Mouse (Mus musculus): Measurements from ENCODE around the gene Frk. TPM values are rescaled to one million over a fixed set of nuclear protein-coding genes. Genes with fewer than 3 reads are reported as not detected.
A peak's percentile ranks its signal among the peaks of the same experiment; 100 is the strongest.
"Not testable (repeated sequence)": the region's sequence is repeated elsewhere in the genome, so short reads cannot be mapped to it uniquely, and the experiment has no call there.

The Frk gene
- total RNA-seq (2021), result 1 to 10 TPM in 1 of 2 experiments, under 1 TPM in 1; 0.69 to 1.1 TPM
- long read RNA-seq, experiment 1, result 0 reads
- long read RNA-seq, experiment 2, result 0 reads

DNA sequence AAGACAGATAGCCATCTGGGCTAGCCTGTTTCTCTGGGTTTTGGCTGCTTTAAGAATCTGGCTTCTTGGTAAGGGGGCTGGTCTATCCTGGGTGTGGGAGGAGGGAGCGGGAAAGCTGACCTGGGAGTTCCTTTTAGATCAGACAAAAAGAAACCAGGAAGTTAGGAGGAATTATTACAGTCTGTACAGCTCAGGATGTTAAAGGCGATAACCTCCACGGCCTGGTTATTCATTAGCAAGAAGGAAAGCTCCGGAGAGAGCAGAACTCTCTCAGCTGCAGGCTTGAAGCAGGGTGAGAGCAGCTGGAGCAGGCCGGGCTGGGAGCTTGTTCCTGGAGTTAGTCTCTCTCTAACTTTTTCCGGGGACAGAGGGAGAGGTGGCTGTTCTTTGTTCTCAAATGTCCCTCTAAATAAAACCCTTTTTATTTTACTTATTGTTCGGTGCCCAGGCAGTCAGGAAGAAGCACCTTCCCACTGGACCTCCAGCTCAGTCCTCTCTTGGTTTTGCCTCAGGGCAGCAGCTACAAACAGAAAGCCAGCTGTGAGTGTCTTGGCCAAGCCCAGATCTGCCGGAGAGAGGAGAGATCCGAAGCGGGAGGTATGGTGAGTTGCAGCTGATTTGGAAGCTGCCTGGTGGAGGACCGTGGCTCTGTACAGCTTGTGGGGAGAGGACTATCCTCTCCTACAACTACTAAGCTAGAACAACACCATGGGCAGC, at the start of gene Frk:
Frk (plus strand) TSS at position 103 of the 717 bp plus-strand sequence.
- DNase-seq, result no peak

DNA sequence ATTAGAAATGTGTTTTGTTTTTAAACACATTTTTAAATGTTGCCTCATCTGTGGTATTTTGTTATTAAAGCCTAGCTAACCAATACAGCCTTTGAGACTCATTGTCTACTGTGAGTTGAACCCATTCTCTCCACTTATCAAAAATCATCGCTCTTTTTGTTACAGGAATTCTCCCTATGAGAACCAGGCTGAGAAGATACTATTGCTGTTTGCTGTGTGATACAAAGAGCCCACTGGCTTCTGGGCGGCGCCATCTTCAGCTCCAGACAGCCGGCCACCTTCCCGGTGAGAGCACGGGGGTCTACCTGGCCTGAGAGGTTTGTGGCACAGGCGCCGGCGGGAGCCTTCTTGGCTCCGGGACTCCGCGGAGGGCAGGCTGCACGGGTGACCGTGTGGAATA, 49.0 kb upstream of the Frk start:
- DNase-seq; intact Hi-C loops (cut with DNase I): not testable (repeated sequence)

More for the DNA sequence above, at the start of gene Frk:
- intact Hi-C loops (cut with DNase I), result no loop called here

DNA sequence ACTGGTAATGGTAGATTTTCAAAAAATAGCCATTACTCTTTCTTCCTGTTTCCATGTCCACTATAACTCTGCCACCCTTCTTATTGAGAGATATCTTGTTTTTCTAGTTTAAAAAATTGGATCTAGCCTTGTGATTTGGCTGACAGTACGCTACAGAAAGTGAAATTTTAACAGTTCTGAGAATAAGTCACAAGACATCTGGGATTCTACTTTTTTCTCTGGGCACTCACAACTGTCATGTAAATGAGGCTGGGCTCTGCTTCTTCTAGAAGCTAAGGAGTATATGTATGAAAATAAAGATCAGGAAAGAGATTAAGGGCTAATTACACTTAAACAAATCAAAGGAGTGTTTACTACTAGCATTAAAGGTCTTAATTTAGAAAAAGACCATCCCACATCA, 33.7 kb upstream of the Frk start:
- intact Hi-C loops (cut with DNase I), result no loop called here
- no peak for DNase-seq

DNA sequence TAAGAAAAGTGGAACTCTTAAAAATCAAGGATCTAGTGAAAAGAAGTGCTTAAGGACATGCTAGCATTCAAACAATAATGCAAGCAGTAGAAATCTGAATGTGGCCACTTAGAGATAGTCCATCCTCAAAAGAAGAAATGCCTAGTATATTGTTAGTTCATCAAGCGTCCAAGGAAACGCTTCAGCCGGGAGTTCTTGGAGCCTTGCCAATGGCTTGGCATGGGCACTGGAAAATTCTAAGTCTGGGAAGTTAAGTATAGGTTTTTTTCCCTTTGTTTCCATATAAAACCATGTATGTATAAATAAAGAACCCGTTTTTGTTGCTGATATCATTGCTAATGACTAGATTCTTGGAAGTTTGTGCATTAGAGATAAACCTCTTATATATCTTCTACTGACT, 21.7 kb upstream of the Frk start:
- no peak for DNase-seq

DNA sequence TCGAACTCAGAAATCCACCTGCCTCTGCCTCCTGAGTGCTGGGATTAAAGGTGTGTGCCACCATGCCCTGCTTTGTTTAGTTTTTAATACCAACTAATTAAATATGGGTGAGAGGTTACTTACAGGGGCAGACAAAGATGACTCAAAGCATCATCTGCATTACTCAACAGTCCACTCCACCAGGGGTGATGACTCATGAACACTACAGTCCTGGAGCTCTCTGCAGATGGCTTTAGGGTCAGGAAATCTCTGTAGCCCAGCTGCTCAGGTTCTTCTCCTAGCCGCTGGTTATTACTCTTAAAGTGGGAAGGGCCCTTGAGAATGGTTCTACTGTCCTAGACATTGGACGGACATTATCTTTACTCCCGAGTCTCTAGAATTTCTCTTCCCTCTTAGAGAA, 18.9 kb upstream of the Frk start:
- intact Hi-C loops (cut with DNase I), result no loop called here
- no peak for DNase-seq

More for the DNA sequence above, 21.7 kb upstream of the Frk start:
- intact Hi-C loops (cut with DNase I), result no loop called here

DNA sequence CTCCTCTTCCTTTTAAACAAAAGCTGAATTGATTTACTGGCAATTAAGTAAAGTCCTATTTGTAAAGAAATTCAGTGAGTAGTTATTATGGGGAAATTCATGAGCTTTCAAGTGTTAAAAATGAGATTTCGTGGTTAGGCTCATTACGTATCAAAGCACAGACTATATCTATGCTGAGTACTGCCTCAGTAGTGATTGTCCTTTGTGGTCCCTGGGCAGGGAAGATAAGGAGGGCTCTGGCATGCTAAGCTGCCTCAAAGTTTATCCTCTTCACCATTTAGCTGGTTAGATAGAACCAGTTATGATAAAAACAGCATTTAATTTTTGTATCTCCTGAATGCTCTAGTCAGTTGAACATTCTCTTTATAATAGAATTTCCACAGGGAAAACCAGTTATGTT, 14.2 kb upstream of the Frk start:
- DNase-seq, result no peak
- intact Hi-C loops (cut with DNase I), result no loop called here

DNA sequence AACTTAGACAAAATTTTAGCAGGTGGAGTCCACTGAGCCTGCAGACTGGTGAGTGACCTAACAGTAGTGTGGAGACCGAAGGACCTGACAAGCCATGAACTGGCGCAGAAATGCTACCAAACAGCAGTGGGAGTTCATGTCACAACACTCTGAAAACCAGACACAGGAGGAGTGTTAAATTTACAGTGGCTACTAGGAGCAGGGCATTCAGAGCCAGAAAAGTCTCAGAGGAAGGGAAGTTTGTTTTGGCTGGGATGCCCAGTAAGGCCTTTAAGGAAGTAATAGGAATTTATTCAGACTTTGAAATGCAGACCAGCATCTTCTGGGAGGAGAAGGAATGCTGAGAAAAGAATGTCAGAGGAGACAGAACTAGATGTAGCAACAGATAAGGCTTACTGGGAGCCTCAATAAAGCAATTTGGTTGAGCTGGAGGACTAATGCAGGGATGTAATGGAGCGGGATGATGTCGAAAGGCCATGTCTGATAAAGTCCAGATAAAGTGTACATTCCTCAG, 3.2 kb upstream of the Frk start:
- no peak for DNase-seq
- intact Hi-C loops (cut with DNase I), result no loop called here

DNA sequence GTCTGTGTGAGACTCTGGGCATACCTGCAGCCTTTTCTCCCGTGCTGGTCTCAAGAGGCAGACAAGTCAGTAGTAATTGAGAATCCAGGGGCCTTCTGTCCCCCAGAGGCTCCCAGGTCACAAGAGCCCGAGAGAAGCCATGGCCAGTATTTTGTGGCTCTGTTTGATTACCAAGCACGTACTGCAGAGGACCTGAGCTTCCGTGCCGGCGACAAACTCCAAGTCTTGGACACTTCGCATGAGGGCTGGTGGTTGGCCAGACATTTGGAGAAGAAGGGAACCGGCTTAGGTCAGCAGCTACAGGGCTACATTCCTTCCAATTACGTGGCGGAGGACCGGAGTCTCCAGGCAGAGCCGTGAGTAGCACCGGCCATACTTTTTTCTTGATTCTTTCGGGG, 814 bp downstream of the Frk start:
- DNase-seq, result peak in 1 of 2 experiments; percentile 50
- intact Hi-C loops (cut with DNase I), result no loop called here

DNA sequence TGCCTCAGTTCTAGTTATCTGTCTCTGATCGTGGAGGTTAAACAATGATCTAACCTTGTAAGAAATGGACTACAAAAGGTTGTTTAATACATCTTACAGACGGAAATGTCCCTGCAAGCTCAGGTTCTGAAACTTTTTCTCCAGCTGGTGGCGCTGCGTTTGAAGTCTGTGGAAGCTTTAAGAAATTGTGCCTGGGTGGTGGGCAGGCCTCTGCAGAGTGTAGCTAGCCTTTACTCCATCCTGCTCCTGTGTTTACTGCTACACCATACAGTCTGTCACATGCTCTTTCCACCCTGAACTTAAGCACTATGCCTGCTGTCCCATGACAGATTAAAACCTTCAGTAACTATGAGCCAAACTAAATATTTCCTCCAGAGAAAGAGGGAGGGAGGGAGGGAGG, 1.9 kb downstream of the Frk start:
- DNase-seq, result no peak

DNA sequence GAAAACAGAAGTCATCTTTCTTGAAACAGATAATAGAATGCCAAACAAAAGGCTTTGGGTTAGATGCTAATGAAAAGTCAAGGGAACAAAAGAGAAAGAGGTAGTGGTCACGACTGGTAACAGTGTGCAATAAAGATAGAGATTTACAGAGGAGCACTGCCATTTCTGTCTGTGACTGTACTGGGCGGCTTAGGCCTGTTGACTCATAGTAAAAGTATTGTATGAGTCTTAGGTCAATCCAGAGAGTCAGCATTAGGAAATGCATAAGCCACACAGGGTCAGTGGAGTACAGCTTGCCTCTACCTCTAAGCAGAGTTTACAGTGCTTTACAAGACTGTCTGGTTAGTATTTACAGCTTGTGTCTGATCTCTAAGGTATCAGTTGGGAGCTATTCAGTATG, 24.6 kb downstream of the Frk start:
- intact Hi-C loops (cut with DNase I), result no loop called here
- DNase-seq, result no peak

More for the DNA sequence above, 1.9 kb downstream of the Frk start:
- intact Hi-C loops (cut with DNase I), result no loop called here

DNA sequence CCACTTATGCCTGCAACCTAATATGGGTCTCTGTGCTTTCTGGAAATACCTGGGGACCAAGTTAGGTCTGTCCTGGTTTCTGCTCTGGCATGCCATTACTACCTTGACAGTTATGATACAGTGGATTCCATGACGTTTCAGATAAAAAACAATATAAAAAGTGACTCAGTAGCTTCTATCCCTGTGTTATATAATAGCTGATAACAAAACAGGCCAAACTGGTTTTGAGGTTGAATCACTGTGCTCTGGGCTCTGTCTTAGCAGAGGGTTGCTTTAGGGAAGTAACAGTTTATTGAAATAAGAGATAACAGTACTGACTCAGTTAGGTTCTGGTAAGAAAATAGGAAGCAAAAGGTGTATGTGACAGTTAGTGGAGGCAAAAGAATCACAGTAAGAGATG, 25.4 kb downstream of the Frk start:
- no peak for DNase-seq
- intact Hi-C loops (cut with DNase I), result no loop called here

DNA sequence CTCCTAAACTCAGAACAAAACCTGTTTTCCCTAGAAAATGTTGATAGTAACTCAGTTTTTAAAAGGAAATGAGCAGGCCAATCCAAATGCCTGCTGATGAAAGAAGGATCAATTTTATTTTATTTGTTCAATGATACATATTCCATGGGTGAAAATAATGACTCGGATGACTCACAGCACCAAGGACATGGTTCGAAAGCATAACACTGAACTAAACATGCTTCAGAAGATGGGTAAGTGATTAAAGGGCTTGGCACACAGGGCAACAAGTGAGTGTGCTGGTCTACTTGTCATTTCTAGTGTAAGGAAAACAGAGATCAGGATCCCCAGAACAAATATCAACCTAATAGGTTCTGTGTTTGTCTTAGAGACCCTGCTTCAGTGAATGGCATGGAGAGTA, 26.1 kb downstream of the Frk start:
- intact Hi-C loops (cut with DNase I), result no loop called here
- no peak for DNase-seq

DNA sequence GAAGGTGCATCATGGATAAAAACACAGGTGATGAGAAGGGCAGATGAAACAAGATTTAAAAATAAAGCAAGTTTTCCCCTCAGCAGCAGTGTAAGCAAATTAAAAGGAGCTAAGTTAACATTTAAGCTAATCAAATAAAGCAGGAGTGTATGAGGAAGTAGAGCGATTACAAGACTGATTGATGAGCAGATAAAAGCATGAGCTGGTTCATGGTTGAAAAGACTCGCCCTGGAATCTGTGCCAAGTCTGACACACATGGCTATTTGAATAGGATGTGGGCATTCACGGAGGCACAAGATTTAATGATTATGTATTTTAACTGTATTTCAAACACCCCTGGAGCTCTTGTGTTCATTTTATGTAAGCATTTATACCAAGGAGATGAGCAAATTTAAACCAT, 28.0 kb downstream of the Frk start:
- DNase-seq, result no peak
- intact Hi-C loops (cut with DNase I), result no loop called here

DNA sequence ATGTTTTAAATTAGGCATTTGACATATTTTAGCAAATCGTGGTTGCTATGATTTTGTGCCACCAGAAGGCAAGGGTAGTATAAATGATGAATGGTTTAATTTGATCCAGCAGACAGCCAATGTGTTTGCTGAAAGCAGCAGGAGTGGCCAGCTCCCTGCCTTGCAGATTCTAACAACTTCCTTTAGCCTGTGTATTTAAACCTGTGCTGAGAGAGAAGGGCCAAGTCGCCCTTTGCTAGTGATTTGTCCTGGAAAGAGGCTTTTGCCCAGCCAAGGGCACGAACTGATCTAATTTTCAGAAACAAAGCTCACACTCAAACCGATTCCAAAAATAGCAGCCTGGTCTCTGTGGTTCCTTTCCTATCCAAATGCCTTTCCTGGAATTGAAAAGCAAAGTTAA, 29.4 kb downstream of the Frk start:
- no peak for DNase-seq
- intact Hi-C loops (cut with DNase I), result no loop called here

DNA sequence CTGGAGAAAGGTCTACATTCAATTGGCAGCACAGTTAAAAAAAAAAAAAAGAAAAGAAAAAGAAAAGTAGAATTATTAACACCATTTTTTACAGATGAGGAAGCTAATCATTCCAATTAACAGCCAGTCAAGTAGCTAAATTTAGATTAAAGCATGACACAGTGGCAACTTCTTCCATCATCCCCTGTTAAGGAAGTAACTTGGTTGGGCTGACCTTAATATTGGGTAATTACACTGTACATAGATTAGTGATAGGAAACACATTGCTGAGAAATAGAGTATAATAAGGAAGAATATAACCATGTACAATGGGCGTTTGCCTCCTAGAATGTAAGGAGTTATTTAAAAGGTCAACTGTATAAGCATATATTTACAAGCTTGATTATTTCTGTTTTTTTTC, 42.4 kb downstream of the Frk start:
- intact Hi-C loops (cut with DNase I), result no loop called here
- no peak for DNase-seq

DNA sequence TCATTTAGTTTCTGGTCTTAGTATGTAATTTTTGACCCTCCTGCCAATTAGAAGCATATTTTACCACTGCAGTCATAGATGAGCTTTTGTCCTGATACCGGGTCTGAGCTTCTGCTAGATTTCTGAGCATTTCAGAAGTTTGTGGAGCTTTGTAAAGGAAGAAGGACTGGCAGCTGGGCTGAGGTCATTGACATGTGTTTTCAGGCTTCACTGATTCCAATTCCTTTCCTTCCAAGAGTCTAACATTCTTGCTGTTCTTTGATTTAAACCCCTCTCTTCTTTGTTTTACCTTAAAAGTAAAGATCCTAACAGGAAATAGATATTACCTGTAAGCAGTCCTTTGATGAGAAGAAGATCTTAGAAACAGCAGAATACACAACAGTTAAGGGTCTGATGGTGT, 48.6 kb downstream of the Frk start:
- DNase-seq, result no peak
- intact Hi-C loops (cut with DNase I), result no loop called here

DNA sequence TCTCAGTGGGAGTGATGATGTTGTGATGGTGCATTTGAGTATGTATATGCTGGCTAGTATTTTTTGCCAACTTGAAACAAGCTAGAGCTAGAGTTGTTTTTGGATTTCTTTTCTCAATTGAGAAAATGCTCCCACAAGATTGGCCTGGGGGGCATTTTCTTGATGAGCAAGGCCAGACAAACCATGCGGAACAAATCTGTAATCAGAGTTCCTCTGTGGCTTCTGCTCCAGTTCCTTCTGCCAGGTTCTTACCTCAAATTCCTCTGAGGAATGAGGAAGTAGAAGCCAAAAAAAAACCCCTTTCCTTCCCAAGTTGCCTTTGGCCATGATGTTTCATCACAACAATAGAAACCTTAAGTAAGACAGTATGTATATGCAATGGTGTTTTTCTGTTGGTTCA, 49.3 kb downstream of the Frk start:
- no peak for DNase-seq
- intact Hi-C loops (cut with DNase I), result no loop called here

DNA sequence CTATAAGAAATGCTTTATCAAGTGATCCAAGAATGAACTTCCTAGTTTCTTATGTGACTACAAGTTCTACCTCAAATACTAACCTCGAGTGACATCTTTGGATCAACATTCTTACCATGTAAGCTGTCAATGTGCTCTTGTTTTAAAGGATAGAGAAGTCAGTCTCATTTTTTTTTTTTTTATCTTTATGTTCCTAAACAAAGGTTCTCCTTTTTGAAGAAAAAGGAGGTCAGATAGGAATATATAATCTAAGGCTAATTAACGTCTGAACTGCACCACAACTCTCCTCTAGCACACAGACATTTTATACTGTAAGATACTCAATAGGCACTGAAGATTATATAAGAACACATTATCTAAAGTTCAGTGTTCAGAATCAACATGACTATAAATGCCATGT, 57.5 kb downstream of the Frk start:
- intact Hi-C loops (cut with DNase I), result no loop called here
- DNase-seq, result no peak

DNA sequence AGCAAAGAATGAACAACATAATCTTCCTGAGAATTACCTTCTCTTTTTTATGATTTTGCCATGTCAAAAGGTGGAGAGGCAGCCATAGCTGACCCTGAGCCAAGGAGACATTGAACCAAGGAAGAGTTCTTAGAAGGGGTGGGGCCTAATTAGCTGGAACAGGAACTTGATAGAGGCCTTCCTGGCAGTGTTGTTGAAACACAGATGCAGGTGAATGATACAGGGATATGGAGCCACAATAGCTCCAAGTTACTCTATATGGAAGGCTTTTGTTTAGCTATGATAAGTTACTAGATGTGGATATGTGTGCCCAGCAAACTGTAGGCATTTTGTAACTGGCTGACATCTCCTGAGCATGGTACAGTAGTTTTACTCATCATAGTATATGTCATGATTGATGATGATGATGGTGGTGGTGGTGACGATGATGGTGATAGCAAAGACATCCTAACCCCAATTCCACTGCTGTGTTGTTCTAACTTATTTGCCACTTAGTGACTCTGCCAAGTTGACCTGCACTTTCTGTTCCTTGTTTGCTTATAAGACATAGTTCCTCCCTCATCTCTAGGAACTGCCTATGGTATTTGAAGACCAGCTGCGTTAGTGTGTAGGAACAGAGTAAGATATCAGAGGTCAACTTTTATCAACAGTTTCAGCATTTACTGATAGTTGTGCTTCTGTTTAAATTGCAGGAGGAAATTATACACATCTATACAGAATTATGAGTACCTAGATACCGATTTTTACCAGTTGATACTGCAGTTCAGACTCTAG, 58.7 kb downstream of the Frk start:
- DNase-seq, result no peak
- intact Hi-C loops (cut with DNase I), result no loop called here

DNA sequence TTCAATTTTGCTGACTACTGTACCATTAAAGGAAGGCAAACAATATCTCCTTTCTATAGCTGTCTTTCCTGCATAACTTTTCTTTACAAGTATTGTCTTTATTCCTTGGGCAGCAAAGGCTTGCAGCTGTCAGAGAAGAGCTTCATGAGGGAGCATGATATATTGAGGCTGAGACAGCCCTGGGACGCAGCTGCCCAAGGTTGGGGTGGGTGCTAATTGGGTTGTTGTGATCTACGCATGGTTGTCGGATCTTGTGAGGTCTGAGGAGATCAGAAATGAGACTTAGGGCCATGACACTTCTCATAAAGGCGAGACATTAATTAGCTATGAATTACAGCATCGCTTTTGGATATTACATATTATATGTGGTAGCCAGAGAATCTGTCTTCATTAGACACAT, 67.4 kb downstream of the Frk start:
- intact Hi-C loops (cut with DNase I), result no loop called here
- DNase-seq, result no peak

DNA sequence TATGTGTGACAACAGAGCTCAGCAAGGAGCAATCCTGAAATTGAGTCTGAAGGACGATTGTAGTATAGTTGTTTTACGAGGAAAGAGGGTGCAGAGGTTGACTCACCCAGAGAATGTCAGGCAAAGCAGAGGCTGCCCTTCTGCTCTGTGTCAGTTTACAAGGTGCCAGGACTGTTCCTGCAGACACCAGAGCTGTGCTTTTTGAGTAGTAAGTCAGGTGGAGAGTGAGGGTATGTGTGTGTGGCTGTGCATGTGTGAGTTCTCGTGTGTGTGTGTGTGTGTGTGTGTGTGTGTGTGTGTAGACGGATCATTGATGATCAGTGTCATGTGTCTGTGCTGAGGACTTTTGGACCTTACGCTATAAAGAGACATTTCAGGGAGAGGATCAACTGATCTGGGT, 68.4 kb downstream of the Frk start:
- DNase-seq, result no peak
- intact Hi-C loops (cut with DNase I), result no loop called here
